Mouse (Mus musculus): ENCODE data around the gene Mroh2a. TPM values are rescaled to one million over a fixed set of nuclear protein-coding genes. Genes with fewer than 3 reads are reported as not detected.

The Mroh2a gene
- polyA plus RNA-seq (2015; fragmentation: Illumina TruSeq; extraction: RNeasy Lipid Tissue Mini Kit (QIAGEN cat#74804); ENCODE audit: low read depth, low replicate concordance): 0.28 TPM

DNA sequence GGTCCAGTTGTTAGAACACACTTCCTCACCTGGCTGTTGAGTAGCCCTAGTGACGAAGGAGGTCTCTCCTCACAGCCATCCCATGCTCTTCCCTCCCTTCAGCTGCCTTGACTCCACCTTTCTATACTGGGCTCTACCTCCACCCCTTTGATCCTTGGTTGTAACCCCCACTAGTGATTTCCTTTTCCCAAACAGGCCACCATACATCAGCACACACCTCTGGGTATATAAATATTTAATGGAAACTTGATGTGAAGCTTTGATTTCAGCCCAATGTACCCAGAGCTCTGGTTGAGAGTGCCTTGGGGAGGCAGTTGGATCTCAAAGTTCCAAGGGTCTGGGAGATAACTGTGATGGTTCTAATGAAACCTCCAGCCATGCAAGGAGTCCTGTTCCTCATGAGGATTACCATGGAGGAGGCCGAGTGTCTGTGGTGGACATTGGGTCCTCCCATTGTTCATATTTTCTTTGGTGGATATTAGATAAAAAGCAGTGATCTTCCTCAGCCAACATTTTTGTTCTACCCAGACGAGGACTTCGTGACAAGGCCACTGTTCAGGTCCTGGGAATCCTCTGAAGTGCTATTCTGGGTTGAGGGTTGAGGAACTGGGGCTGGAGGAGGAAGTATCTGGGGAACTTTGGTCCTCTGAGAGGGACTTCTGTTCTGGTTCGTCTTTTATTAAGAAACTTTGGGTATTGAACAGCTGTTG, at the start of gene Mroh2a:
Mroh2a (plus strand) TSS at position 317 of the 710 bp plus-strand sequence.

DNA sequence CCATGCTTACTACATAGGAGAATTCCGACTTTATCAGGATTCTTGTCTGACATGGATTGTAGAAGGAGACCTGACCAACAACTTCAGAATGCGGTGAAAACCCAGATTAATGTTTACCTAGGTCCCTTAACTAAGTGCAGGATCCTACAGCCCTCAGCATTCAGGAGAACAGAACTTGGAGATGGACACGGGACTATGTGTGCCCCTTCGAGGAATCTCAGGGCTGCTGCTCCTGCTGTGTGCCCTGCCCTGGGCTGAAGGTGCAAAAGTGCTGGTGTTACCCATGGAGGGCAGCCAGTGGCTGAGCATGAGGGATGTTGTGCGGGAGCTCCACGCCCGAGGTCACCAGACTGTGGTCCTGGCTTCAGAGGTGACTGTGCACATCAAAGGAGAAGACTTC, 26.3 kb upstream of the Mroh2a start, which contains the start of gene Ugt1a2:
Ugt1a2 (plus strand) TSS at position 146 of the 400 bp plus-strand sequence.

DNA sequence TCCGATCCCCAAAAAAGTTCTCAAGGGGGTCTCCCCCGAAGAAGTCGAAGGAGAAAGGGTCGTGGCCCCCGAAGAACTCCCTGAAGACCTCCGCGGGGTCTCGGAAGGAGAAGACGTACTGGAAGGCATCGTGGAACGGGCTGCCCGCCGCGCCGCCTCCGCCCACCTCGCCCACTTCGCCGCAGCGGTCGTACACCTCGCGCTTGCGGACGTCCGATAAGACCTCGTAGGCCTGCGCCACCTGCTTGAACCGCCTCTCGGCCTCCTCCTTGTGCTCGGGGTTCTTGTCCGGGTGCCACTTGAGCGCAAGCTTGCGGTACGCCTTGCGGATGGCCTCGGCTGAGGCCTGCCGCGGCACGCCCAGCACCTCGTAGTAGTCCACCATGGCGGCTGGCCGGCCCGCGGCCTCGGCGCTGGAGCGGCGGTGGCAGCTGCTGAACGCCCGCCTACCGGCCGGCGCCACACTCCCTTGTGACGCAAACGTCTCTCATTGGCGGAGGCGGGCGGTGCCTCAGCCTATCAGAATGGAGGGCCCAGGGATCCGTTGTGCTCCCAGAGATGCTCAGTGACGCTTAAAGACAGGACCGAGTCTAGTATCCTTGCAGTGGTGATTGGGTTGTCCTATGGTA, 21.4 kb upstream of the Mroh2a start, which contains the start of gene Dnajb3:
Dnajb3 (minus strand) TSS at position 489 of the 629 bp plus-strand sequence.

DNA sequence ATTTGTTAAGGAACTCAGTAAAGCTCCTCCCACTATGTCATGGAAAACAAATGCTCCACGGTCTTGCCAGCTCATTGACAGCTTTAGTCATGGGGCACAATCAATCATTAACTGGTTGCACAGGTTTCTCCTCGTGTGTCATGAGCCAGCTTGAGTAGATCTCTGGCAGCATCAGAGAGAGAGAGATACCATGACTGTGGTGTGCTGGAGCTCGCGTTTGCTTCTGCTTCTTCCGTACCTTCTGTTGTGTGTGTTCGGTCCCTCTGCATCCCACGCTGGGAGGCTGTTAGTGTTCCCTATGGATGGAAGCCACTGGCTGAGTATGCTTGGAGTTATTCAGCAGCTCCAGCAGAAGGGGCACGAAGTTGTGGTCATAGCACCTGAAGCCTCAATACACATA, 15.0 kb upstream of the Mroh2a start, which contains the start of gene Ugt1a1:
Ugt1a1 (plus strand) TSS at position 148 of the 400 bp plus-strand sequence.

DNA sequence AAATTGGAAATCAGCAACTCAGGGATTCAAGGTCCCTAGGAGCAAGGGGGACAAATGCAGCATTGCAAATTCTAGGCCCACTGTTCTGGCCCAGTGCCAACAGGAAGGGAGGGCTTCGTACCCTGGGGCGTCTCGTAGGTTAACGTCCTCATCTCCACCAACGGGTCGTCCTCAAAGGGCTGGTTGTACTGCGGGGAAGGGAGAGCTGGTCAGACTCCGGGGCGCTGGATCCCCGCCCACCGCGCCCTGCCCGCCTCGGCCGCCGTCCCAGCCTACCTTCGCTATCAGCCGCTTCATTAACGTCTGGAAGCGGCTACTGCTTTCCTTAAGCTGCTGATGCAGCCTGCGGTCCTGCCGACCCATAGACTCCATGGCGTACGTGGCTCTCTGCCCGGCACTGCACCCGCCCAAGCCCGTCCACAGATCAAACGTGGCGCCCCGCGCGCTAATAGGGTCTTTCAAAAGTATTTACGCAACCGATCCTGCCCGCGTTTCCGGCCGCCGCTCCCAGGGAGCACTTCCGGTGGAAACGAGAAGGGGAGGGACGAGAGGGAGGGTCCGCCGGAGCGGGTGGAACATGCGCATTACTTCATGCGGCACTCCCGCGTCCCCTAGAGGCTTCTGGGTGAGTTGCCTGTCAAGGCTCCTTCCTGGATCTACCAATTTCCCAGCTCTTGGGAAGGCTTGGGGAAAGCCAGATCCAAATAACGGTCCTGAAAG, 50.5 kb downstream of the Mroh2a start, which contains the start of the genes Hjurp and Trpm8:
Hjurp (minus strand) TSS at position 536 of the 720 bp plus-strand sequence.
Trpm8 (plus strand) TSS at position 564 of the 720 bp plus-strand sequence.

Other genes starting within 250 kb of the Mroh2a start
- gene Usp40, start 218.4 kb upstream of the Mroh2a start, polyA plus RNA-seq (2015; fragmentation: Illumina TruSeq; extraction: RNeasy Lipid Tissue Mini Kit (QIAGEN cat#74804); ENCODE audit: low read depth, low replicate concordance): 11.7 TPM
- gene Ugt1a10, start 171.6 kb upstream of the Mroh2a start, polyA plus RNA-seq (2015; fragmentation: Illumina TruSeq; extraction: RNeasy Lipid Tissue Mini Kit (QIAGEN cat#74804); ENCODE audit: low read depth, low replicate concordance): not detected
- gene Ugt1a9, start 156.2 kb upstream of the Mroh2a start, polyA plus RNA-seq (2015; fragmentation: Illumina TruSeq; extraction: RNeasy Lipid Tissue Mini Kit (QIAGEN cat#74804); ENCODE audit: low read depth, low replicate concordance): not detected
- gene Ugt1a8, start 139.2 kb upstream of the Mroh2a start, polyA plus RNA-seq (2015; fragmentation: Illumina TruSeq; extraction: RNeasy Lipid Tissue Mini Kit (QIAGEN cat#74804); ENCODE audit: low read depth, low replicate concordance): not detected
- 1.1 TPM for gene Ugt1a7c, start 131.9 kb upstream of the Mroh2a start, polyA plus RNA-seq (2015; fragmentation: Illumina TruSeq; extraction: RNeasy Lipid Tissue Mini Kit (QIAGEN cat#74804); ENCODE audit: low read depth, low replicate concordance)
- not detected for gene Ugt1a6b, start 123.7 kb upstream of the Mroh2a start, polyA plus RNA-seq (2015; fragmentation: Illumina TruSeq; extraction: RNeasy Lipid Tissue Mini Kit (QIAGEN cat#74804); ENCODE audit: low read depth, low replicate concordance)
- gene Ugt1a6a, start 92.2 kb upstream of the Mroh2a start, polyA plus RNA-seq (2015; fragmentation: Illumina TruSeq; extraction: RNeasy Lipid Tissue Mini Kit (QIAGEN cat#74804); ENCODE audit: low read depth, low replicate concordance): 3.1 TPM
- not detected for gene Ugt1a5, start 61.0 kb upstream of the Mroh2a start, polyA plus RNA-seq (2015; fragmentation: Illumina TruSeq; extraction: RNeasy Lipid Tissue Mini Kit (QIAGEN cat#74804); ENCODE audit: low read depth, low replicate concordance)
- gene Ugt1a2, start 26.4 kb upstream of the Mroh2a start, polyA plus RNA-seq (2015; fragmentation: Illumina TruSeq; extraction: RNeasy Lipid Tissue Mini Kit (QIAGEN cat#74804); ENCODE audit: low read depth, low replicate concordance): not detected
- 2.6 TPM for gene Dnajb3, start 21.2 kb upstream of the Mroh2a start, polyA plus RNA-seq (2015; fragmentation: Illumina TruSeq; extraction: RNeasy Lipid Tissue Mini Kit (QIAGEN cat#74804); ENCODE audit: low read depth, low replicate concordance)
- gene Ugt1a1, start 15.0 kb upstream of the Mroh2a start, polyA plus RNA-seq (2015; fragmentation: Illumina TruSeq; extraction: RNeasy Lipid Tissue Mini Kit (QIAGEN cat#74804); ENCODE audit: low read depth, low replicate concordance): not detected
- gene Hjurp, start 50.6 kb downstream of the Mroh2a start, polyA plus RNA-seq (2015; fragmentation: Illumina TruSeq; extraction: RNeasy Lipid Tissue Mini Kit (QIAGEN cat#74804); ENCODE audit: low read depth, low replicate concordance): 48.2 TPM
- 0.12 TPM for gene Trpm8, start 50.7 kb downstream of the Mroh2a start, polyA plus RNA-seq (2015; fragmentation: Illumina TruSeq; extraction: RNeasy Lipid Tissue Mini Kit (QIAGEN cat#74804); ENCODE audit: low read depth, low replicate concordance)
- gene Spp2, start 180.0 kb downstream of the Mroh2a start, polyA plus RNA-seq (2015; fragmentation: Illumina TruSeq; extraction: RNeasy Lipid Tissue Mini Kit (QIAGEN cat#74804); ENCODE audit: low read depth, low replicate concordance): 1.0 TPM